Mouse (Mus musculus) ES-E14 (cell line): ENCODE measurements around the gene Phb.

Source experiments
- CHD2 ChIP-seq: IDR thresholded peaks from 2 replicates; pipeline ENCODE4 v1.6.1; 2014; ENCODE audit warnings: mild to moderate bottlenecking, low read depth, low read length, inconsistent platforms
- HCFC1 ChIP-seq: IDR thresholded peaks from 2 replicates; pipeline ENCODE4 v1.6.1; 2012; ENCODE audit warnings: low read length, inconsistent platforms, borderline replicate concordance; ENCODE audit not compliant: insufficient read depth
- ZC3H11A ChIP-seq: IDR thresholded peaks from 2 replicates; pipeline ENCODE4 v1.6.1; 2012; ENCODE audit warnings: low read depth, mild to moderate bottlenecking, inconsistent platforms, low read length, borderline replicate concordance
- ZNF384 ChIP-seq: IDR thresholded peaks from 2 replicates; pipeline ENCODE4 v1.6.1; 2012; ENCODE audit warnings: low read depth, low read length, inconsistent platforms

DNA sequence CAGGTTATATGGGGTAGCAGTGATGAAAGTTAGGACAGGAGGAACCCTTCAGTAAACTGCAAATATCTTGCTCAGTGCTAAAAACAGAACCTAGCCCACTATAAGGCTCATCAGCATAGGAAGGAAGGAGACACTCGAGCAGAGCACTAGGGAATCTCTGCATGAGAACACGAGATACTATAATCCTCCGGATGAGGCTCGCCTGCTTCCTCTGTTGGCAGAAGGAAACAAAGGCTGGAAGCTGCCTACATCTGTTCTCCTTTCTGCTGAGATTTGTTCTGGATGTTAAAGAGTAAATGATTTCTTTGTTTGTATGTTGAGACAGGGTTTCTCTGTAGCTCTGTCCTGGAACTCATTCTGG lies 38.2 kb downstream of the Phb start:
- TF ChIP-seq HCFC1 (no peak), ZC3H11A (no peak), CHD2 (no peak), ZNF384 (no peak)
